Mouse (Mus musculus) kidney, adult 2 months (tissue): ENCODE data around the gene Ndufa8.

ENCODE experiments used
- CTCF ChIP-seq: fragments of 200-500 bp; conservative IDR thresholded peaks from 2 replicates; pipeline ENCODE4 v1.5.1; 2011; ENCODE audit warnings: low read depth, mild to moderate bottlenecking, control low read depth, low read length, moderate library complexity, mixed read lengths; ENCODE audit not compliant: insufficient read depth, insufficient read length
- POLR2A ChIP-seq: fragments of 200-500 bp; IDR thresholded peaks from one replicate; pipeline ENCODE4 v1.6.1; 2011; ENCODE audit warnings: low read depth, low read length, control low read depth

DNA sequence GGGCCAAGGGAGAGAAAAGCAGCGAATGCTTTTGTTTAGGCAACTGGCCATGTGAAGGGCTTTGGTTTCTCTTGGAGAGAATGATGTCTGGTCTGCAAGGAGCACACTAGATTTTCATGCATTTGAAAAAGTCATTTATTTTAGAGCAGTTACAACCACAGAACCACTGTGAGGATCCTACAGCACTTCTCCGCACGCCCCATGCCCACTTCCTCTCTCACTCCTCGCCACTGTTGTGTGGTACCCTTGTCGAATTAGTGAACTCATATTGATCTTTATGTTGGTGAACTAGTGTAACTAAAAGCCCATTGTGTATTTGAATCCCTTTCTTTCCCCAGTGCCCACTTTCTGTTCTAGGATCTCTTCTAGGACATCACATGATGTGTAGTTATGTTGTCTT is 26.0 kb upstream of the Ndufa8 start:
- TF ChIP-seq CTCF: no peak
- no peak for TF ChIP-seq POLR2A
